Mouse (Mus musculus): ENCODE measurements around the gene Fbln7.

GRCm38 (mm10) chr2:128943538-128944528, 81.1 kb downstream of the Fbln7 start, which contains the start of gene Zc3h8:
- TF ChIP-seq CTCF (IDR thresholded peaks at IDR 0.05; ENCODE audit: borderline replicate concordance, control insufficient read depth, extremely low read depth, insufficient read depth, low read length, poor library complexity) = no peak
- peak; percentile 81 for TF ChIP-seq POLR2A (IDR thresholded peaks at IDR 0.05; ENCODE audit: control insufficient read depth, extremely low read depth, insufficient read depth, low read length, poor library complexity)

Data from thymus, adult 2 months (tissue).